Mouse (Mus musculus): Measurements from ENCODE around the gene Tas2r135.

Tas2r135 gene

DNA sequence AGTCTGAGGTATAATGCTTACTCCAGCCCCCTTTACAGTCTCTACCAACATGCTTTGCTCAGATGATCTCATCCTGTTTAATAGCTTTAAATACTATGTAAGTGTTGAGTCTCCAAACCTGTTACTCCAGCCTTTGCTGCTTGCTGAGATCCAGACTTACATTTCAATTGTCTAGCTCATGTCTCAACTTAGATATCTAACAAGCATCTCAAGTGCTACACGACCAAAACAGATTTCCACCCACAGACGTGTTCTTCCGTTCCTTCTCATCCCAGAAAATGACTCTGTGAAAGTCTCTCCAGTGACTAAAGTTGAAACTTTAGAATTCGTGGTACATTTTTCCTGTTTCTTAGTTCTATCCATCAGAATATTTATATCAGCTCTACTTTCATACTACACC, 21.1 kb downstream of the Tas2r135 start:
- DNase-seq (ENCODE audit: low read depth, low spot score) = no peak

DNA sequence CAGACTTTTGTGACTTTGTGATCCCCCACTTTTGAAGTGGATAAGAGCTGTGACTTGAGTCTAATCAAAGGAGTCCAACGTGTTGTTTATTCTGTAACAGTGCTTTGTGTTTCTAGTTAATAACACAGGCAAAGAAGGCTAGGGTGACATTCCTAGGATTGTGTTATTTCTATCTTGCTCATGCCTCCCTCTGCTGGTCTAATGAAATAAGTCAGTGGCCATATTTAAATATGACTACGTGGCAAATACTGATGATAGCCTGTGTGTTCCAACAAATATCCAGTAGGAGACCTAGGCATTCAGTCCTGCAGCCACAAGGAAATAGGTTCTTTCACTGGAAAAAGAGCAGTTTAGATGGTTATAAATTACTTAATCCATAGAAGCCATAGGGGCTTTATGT, 28.3 kb downstream of the Tas2r135 start:
- DNase-seq (ENCODE audit: low read depth, low spot score) = no peak

DNA sequence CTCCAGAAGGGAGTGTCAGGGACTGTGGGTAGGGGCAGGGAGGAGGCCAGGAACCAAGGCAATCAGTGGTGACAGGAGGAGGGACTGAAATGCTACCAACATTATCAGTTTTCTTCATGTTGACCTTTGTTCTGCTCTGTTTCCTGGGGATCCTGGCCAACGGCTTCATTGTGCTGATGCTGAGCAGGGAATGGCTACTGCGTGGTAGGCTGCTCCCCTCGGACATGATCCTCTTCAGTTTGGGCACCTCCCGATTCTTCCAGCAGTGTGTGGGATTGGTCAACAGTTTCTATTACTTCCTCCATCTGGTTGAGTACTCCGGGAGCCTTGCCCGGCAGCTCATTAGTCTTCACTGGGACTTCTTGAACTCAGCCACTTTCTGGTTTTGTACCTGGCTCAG, 29.2 kb downstream of the Tas2r135 start, which contains the start of gene Tas2r126:
Gene Tas2r126, plus strand, starts transcription at position 90 of the 400 bp plus-strand sequence.
- DNase-seq (ENCODE audit: low read depth, low spot score) = no peak

DNA sequence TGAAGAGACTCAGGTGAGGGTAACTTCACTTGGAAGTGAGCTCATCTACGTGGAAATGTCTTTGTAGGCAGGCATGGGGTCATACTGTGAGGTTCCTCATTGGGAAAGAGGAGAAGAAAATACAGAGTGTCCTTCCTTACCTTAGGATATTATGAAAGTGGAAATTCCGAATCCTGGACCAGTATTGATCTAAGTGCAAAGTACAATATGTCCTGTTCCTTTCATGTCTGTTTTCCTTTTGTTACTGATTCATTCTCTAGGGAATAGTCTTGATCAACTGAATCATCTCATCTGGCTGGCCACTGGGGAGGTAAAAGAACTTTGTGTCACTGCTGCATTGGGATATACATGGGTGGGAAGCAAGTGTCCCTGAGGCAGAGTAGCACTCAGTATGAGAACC, 30.3 kb downstream of the Tas2r135 start:
- DNase-seq (ENCODE audit: low read depth, low spot score) = no peak

DNA sequence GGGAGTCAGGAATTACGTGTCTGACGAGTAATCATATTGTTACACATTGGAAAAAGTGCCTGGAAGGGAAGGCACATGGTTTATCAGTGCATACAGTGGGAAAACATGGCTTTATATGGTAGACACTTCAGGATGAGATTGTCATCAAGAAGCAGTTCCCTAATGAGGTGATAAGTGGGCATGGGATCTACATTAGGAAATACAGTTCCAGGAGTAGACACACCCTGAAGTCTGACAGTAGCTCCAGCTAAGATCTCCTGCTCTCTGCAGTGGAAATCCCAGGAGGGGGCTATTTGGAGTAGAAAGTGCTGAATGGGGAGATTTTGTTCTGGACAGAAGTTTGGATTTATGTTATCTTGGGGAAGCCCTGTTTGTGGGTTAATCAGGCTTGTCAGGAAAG, 36.2 kb downstream of the Tas2r135 start:
- DNase-seq (ENCODE audit: low read depth, low spot score) = no peak

DNA sequence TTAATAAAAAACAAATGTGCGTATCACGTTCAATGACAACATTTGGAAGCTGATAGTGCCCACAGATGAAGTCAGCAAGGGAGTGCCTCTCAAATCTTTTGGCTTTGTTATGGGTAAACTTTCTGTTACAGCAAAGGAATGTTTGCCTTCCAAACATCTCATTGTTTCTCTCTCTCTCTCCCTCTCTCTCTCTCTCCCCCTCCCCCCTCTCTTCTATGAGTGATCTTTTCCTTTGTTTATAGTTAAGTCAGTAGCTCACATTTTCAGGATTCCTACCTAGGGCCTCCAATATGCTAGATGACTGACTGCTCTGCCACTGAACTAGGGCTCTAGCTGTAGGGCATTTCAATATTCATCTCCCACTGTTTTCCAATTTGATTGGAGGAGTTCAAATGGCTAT, 39.3 kb downstream of the Tas2r135 start:
- no peak for DNase-seq (ENCODE audit: low read depth, low spot score)

DNA sequence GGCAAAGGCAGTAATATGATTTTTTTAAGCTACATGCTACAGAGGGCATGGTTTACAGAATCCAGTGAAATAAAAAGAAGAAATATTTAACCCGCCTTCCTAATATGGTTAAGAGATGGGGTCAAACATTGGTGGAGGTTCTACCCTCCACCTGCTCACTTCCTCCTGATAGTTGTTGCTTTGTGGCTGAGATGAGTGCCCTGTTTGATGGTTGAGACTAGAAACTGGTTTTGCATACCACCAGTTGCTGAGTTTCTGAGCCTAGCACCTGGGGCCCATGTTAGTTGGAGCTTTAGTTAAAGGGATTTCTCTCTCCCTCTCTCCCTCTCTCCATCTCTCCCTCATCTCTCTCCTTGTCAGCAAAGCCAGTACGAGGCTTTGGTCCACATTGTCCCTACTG, 42.1 kb downstream of the Tas2r135 start:
- no peak for DNase-seq (ENCODE audit: low read depth, low spot score)

Measured in retina, adult 2 months (tissue).